ENCODE assay signal across 8 mouse cellular contexts in the genomic region with DNA sequence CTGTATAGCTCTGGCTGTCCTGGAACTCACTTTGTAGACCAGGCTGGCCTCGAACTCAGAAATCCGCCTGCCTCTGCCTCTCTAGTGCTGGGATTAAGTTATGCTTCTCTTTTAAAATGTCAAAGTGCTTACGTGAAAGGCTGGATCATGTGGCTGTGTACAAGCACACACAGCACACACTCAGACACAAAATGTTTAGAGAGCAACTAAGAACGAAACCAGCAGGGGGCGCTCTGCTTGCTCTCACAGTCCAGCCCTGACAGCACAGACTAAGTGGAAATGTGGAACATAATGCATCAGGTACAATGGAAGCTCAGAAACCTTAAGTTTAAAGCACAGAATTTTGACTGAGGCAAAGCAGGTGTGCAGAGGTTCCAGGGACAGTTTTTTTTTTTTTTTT. TPM values are rescaled to one million over a fixed set of nuclear protein-coding genes. Genes with fewer than 3 reads are reported as not detected.
A peak's percentile ranks its signal among the peaks of the same experiment; 100 is the strongest.
DNase-seq lines count a peak whose midpoint lies in the region; ATAC-seq and TF ChIP-seq lines count a peak whose summit lies in the region.

No protein-coding gene starts in this region.

- peaks cover 8% of the 10 kb centered on the region for H3K9me3 ChIP-seq in CH12.LX (replicated peaks; ENCODE audit: low read length)
- H3K9me3 ChIP-seq in heart, embryonic 14.5 days (ENCODE audit: control insufficient read depth, low read length) = no peaks in the 10 kb centered on the region
- no peaks in the 10 kb centered on the region for H3K9me3 ChIP-seq in liver, postnatal 0 days (ENCODE audit: low read length)

- 0 out of 2 replicates have a peak, but pooled peaks have one; percentile 37 for ATAC-seq in heart, embryonic 14.5 days (ENCODE audit: insufficient number of reproducible peaks, insufficient read depth, low FRiP score, low read depth)
- ATAC-seq in liver, postnatal 0 days = peak; percentile 76

- peaks cover 0 to 2% of the 10 kb centered on the region in 2 experiments for H3K36me3 ChIP-seq in CH12.LX (replicated peaks in 1 of 2; ENCODE audit: control insufficient read depth in 1 of 2, insufficient read depth in 1 of 2, low read length in 1 of 2)
- H3K36me3 ChIP-seq in heart, embryonic 14.5 days (ENCODE audit: control insufficient read depth, insufficient read depth, low read length) = no peaks in the 10 kb centered on the region
- no peaks in the 10 kb centered on the region for H3K36me3 ChIP-seq in liver, postnatal 0 days (replicated peaks; ENCODE audit: insufficient read depth, low read length)

- dilution Hi-C loops in CH12.LX (cut with MboI; ENCODE audit: extremely low pct_ligation_motif_present, extremely low pct_unique_long_range_greater_than_20kb, low sequenced_read_pairs) = no loop called here

- H3K27me3 ChIP-seq in CH12.LX (replicated peaks) = no peaks in the 10 kb centered on the region
- H3K27me3 ChIP-seq in heart, embryonic 14.5 days (ENCODE audit: control insufficient read depth, insufficient read depth, low read length) = no peaks in the 10 kb centered on the region
- H3K27me3 ChIP-seq in liver, postnatal 0 days (ENCODE audit: insufficient read depth, low read length) = no peaks in the 10 kb centered on the region

- in situ Hi-C loops in CH12.LX (cut with MboI; ENCODE audit: low pct_ligation_motif_present, low pct_unique_long_range_greater_than_20kb, low sequenced_read_pairs) = no loop called here

- no peak overlapping the region for H3K4me3 ChIP-seq in CH12.LX (replicated peaks in 1 of 3; ENCODE audit: low read depth in 2 of 3, low read length in 2 of 3, poor library complexity in 1 of 3)
- H3K4me3 ChIP-seq in embryonic fibroblast, embryonic 13.5 days (ENCODE audit: insufficient read depth, low read length) = no peak overlapping the region
- H3K4me3 ChIP-seq in heart, embryonic 14.5 days (ENCODE audit: control insufficient read depth in 1 of 2, insufficient read depth in 1 of 2, low read depth in 1 of 2, low read length in 2 of 2) = no peak overlapping the region
- H3K4me3 ChIP-seq in liver, postnatal 0 days (ENCODE audit: low read depth, low read length) = no peak overlapping the region

- peak; percentile 97 for DNase-seq in CH12.LX (ENCODE audit: extremely low read depth)
- DNase-seq in adrenal gland, postnatal 36 days = peak; percentile 89 to 93
- DNase-seq in layer of hippocampus, adult 11-12 months (ENCODE audit: low spot score) = peak; percentile 93
- DNase-seq in liver, postnatal 0 days = peak; percentile 93
- DNase-seq in ovary, postnatal 36 days (ENCODE audit: low spot score) = peak; percentile 71
- DNase-seq in thymus, postnatal 14 days = peak; percentile 91

- H3K79me2 ChIP-seq in CH12.LX (replicated peaks; ENCODE audit: control insufficient read depth, extremely low read depth, insufficient read depth, poor library complexity, severe bottlenecking) = peaks cover 23% of the 10 kb centered on the region

- TF ChIP-seq POLR2A in CH12.LX (IDR thresholded peaks at IDR 0.05; ENCODE audit: low read depth, low read length) = 0 out of 2 replicates have a peak, but pooled peaks have one; percentile 26
- TF ChIP-seq POLR2A in embryonic fibroblast, embryonic 13.5 days (IDR thresholded peaks at IDR 0.05; ENCODE audit: low read depth, low read length) = no peak

- peak; percentile 18 for TF ChIP-seq RAD21 in CH12.LX (IDR thresholded peaks at IDR 0.05; ENCODE audit: low read depth, low read length)

- no peak overlapping the region for H3K4me2 ChIP-seq in CH12.LX (ENCODE audit: insufficient read depth, low read depth, poor library complexity, severe bottlenecking)
- no peak overlapping the region for H3K4me2 ChIP-seq in heart, embryonic 14.5 days (ENCODE audit: low read length)
- H3K4me2 ChIP-seq in liver, postnatal 0 days (ENCODE audit: low read depth, low read length) = no peak overlapping the region

- peak; percentile 85 to 94 for TF ChIP-seq CTCF in CH12.LX (conservative IDR thresholded peaks at IDR 0.05 in 1 of 2, IDR thresholded peaks at IDR 0.05 in 1 of 2; ENCODE audit: low read depth in 2 of 2, low read length in 2 of 2)
- peak; percentile 76 for TF ChIP-seq CTCF in embryonic fibroblast, embryonic 13.5 days (IDR thresholded peaks at IDR 0.05; ENCODE audit: borderline replicate concordance, insufficient read depth, low read length)
- peak; percentile 97 for TF ChIP-seq CTCF in liver, postnatal 0 days (IDR thresholded peaks at IDR 0.05; ENCODE audit: low read depth)

- TF ChIP-seq EP300 in CH12.LX (IDR thresholded peaks at IDR 0.05; ENCODE audit: low read length) = no peak
- TF ChIP-seq EP300 in liver, postnatal 0 days (IDR thresholded peaks at IDR 0.05; ENCODE audit: low read depth) = no peak

- no peak overlapping the region for H3K9ac ChIP-seq in CH12.LX (ENCODE audit: insufficient read depth, low read depth)
- no peak overlapping the region for H3K9ac ChIP-seq in heart, embryonic 14.5 days (ENCODE audit: low read length)
- no peak overlapping the region for H3K9ac ChIP-seq in liver, postnatal 0 days (replicated peaks)

- peaks cover 6 to 35% of the 10 kb centered on the region in 2 experiments for H3K4me1 ChIP-seq in CH12.LX (ENCODE audit: control insufficient read depth in 1 of 2, insufficient read depth in 2 of 2)
- H3K4me1 ChIP-seq in embryonic fibroblast, embryonic 13.5 days (ENCODE audit: control insufficient read depth, insufficient read depth, low read length) = peaks cover 8% of the 10 kb centered on the region; the same call in 1 of the 2 replicates
- peaks cover 0 to 8% of the 10 kb centered on the region in 2 experiments; a peak in 2 of 4 replicates for H3K4me1 ChIP-seq in heart, embryonic 14.5 days (ENCODE audit: control insufficient read depth in 2 of 2, insufficient read depth in 2 of 2, low read length in 2 of 2)
- H3K4me1 ChIP-seq in liver, postnatal 0 days (ENCODE audit: insufficient read depth) = peaks cover 19% of the 10 kb centered on the region

- 7% methylated on average over 5 of the region's 5 CpGs for WGBS in heart, embryonic 14.5 days
- 15% methylated on average over 5 of the region's 5 CpGs for WGBS in liver, postnatal 0 days (ENCODE audit: insufficient replicate concordance)

- no peak overlapping the region for H3K27ac ChIP-seq in CH12.LX (ENCODE audit: insufficient read depth, low read depth)
- no peak overlapping the region for H3K27ac ChIP-seq in embryonic fibroblast, embryonic 13.5 days (ENCODE audit: insufficient read depth, low read length)
- H3K27ac ChIP-seq in heart, embryonic 14.5 days (replicated peaks in 1 of 2; ENCODE audit: control insufficient read depth in 1 of 2, insufficient read depth in 1 of 2, low read depth in 2 of 2, low read length in 2 of 2) = no peak overlapping the region
- H3K27ac ChIP-seq in liver, postnatal 0 days (ENCODE audit: low read depth) = no peak overlapping the region

TF ChIP-seq in CH12.LX, 34 proteins besides CTCF, POLR2A, EP300 and RAD21 (continues in another document):
- TF ChIP-seq USF2 (conservative IDR thresholded peaks at IDR 0.05; ENCODE audit: low read depth, low read length) (no peak), BHLHE40 (IDR thresholded peaks at IDR 0.05; ENCODE audit: low read depth, low read length) (peak; percentile 45), CHD2 (IDR thresholded peaks at IDR 0.05; ENCODE audit: low read length) (no peak), CHD1 (IDR thresholded peaks at IDR 0.05; ENCODE audit: low read depth, low read length) (no peak), NRF1 (IDR thresholded peaks at IDR 0.05; ENCODE audit: low read depth, low read length) (no peak), POLR2AphosphoS2 (IDR thresholded peaks at IDR 0.05; ENCODE audit: low read depth, low read length) (no peak), MYC (IDR thresholded peaks at IDR 0.05; ENCODE audit: low read depth, low read length) (peak; percentile 76; the same call in 1 of the 2 replicates), ZC3H11A (IDR thresholded peaks at IDR 0.05; ENCODE audit: low read depth, low read length) (no peak), RCOR1 (conservative IDR thresholded peaks at IDR 0.05; ENCODE audit: low read depth, low read length) (no peak), ZMIZ1 (IDR thresholded peaks at IDR 0.05; ENCODE audit: low read depth, low read length) (no peak), ETS1 (conservative IDR thresholded peaks at IDR 0.05; ENCODE audit: low read depth, low read length) (no peak), PAX5 (IDR thresholded peaks at IDR 0.05; ENCODE audit: low read length) (no peak), MAFK (IDR thresholded peaks at IDR 0.05; ENCODE audit: insufficient replicate concordance, low read length) (0 out of 2 replicates have a peak, but pooled peaks have one; percentile 20), ZNF384 (IDR thresholded peaks at IDR 0.05; ENCODE audit: low read depth, low read length) (no peak; the same call in 1 of the 2 replicates), KAT2A (IDR thresholded peaks at IDR 0.05; ENCODE audit: insufficient replicate concordance, low read length) (no peak), MAZ (IDR thresholded peaks at IDR 0.05; ENCODE audit: low read depth, low read length) (no peak)

RNA-seq across cellular contexts. Expression of a gene that starts 2.4 kb away (rescaled TPM):
- total RNA-seq in CH12.LX (2012; rRNA removed) (24.0 and 26.4 TPM in 2 replicates), CH12.LX (2014; rRNA removed) (46.3 and 48.1 TPM in 2 replicates)
- 32.9 and 35.2 TPM in 2 replicates for polyA plus RNA-seq in CH12.LX (2012; ENCODE audit: insufficient read length, low read depth)
- total RNA-seq in adrenal gland, postnatal 36 days (2021) = 1 to 10 TPM; 2.2 to 2.3 TPM
- polyA plus RNA-seq in embryonic fibroblast, embryonic 13.5 days (2011; ENCODE audit: insufficient read length, low read depth, missing spikeins) = 7.4 and 11.4 TPM in 2 replicates
- 5.3 and 5.6 TPM in 2 replicates for polyA plus RNA-seq in heart, embryonic 14.5 days (2014; fragmentation: Nextera tagmentation; extraction: Ambion mirVana)
- 3.7 and 4.9 TPM in 2 replicates for polyA plus RNA-seq in liver, postnatal 0 days (2015; fragmentation: Nextera tagmentation; extraction: Ambion mirVana)

RNA-seq across cellular contexts. Expression of a gene that starts 6.1 kb away (rescaled TPM):
- total RNA-seq in CH12.LX (2012; rRNA removed) (106 and 113 TPM in 2 replicates), CH12.LX (2014; rRNA removed) (152 and 173 TPM in 2 replicates)
- polyA plus RNA-seq in CH12.LX (2012; ENCODE audit: insufficient read length, low read depth) = 114 and 118 TPM in 2 replicates
- 10 to 100 TPM; 15.6 to 15.8 TPM for total RNA-seq in adrenal gland, postnatal 36 days (2021)
- 20.7 and 27.2 TPM in 2 replicates for polyA plus RNA-seq in embryonic fibroblast, embryonic 13.5 days (2011; ENCODE audit: insufficient read length, low read depth, missing spikeins)
- 32.5 and 33.3 TPM in 2 replicates for polyA plus RNA-seq in heart, embryonic 14.5 days (2014; fragmentation: Nextera tagmentation; extraction: Ambion mirVana)
- 45.7 and 47.8 TPM in 2 replicates for polyA plus RNA-seq in liver, postnatal 0 days (2015; fragmentation: Nextera tagmentation; extraction: Ambion mirVana)

RNA-seq across cellular contexts. Expression of a gene that starts 55.1 kb away (rescaled TPM):
- total RNA-seq in CH12.LX (2012; rRNA removed) (34.4 and 36.6 TPM in 2 replicates), CH12.LX (2014; rRNA removed) (70.2 and 76.1 TPM in 2 replicates)
- polyA plus RNA-seq in CH12.LX (2012; ENCODE audit: insufficient read length, low read depth) = 42.1 and 43.9 TPM in 2 replicates
- total RNA-seq in adrenal gland, postnatal 36 days (2021) = 10 to 100 TPM; 11.0 to 19.0 TPM
- polyA plus RNA-seq in embryonic fibroblast, embryonic 13.5 days (2011; ENCODE audit: insufficient read length, low read depth, missing spikeins) = 13.9 and 16.6 TPM in 2 replicates
- polyA plus RNA-seq in heart, embryonic 14.5 days (2014; fragmentation: Nextera tagmentation; extraction: Ambion mirVana) = 28.3 and 29.4 TPM in 2 replicates
- polyA plus RNA-seq in liver, postnatal 0 days (2015; fragmentation: Nextera tagmentation; extraction: Ambion mirVana) = 17.1 and 18.0 TPM in 2 replicates
